Mouse (Mus musculus) embryonic facial prominence, embryonic 11.5 days (tissue): Measurements from ENCODE around the gene Evi2a. TPM values are rescaled to one million over a fixed set of nuclear protein-coding genes. Genes with fewer than 3 reads are reported as not detected.

Experiments used
- ATAC-seq: fragments of 200-750 bp; cut with Nextera tagmentation; replicated peaks from 2 replicates; pipeline ENCODE4 v1.8.0; 2017; ENCODE audit warnings: low read depth; ENCODE audit not compliant: insufficient number of reproducible peaks, low FRiP score, low TSS enrichment
- DNase-seq: peaks from one replicate; pipeline ENCODE4 v3.0.0-alpha.2; 2015; ENCODE audit warnings: low spot score
- H3K27ac ChIP-seq: fragments of 300-500 bp; sonication (generic); replicated peaks from 2 replicates; pipeline ENCODE4 v1.5.1; 2014; ENCODE audit warnings: mild to moderate bottlenecking, low read depth, low read length, control low read depth
- H3K27me3 ChIP-seq: fragments of 300-500 bp; sonication (generic); 2 replicates; pipeline ENCODE4 v1.6.1; 2014; ENCODE audit warnings: mild to moderate bottlenecking, low read length, moderate library complexity, mixed read lengths; ENCODE audit not compliant: control insufficient read depth, insufficient read depth
- H3K36me3 ChIP-seq: fragments of 300-500 bp; sonication (generic); replicated peaks from 2 replicates; pipeline ENCODE4 v1.6.1; 2014; ENCODE audit warnings: low read depth, mild to moderate bottlenecking, low read length, moderate library complexity, mixed read lengths; ENCODE audit not compliant: control insufficient read depth, insufficient read depth
- H3K4me1 ChIP-seq: fragments of 300-500 bp; sonication (generic); 2 replicates; pipeline ENCODE4 v1.6.1; 2014; ENCODE audit warnings: low read length, mixed read lengths; ENCODE audit not compliant: control insufficient read depth, insufficient read depth
- H3K4me2 ChIP-seq: fragments of 300-500 bp; sonication (generic); 2 replicates; pipeline ENCODE4 v1.6.1; 2014; ENCODE audit warnings: low read depth, mild to moderate bottlenecking, control low read depth, low read length, moderate library complexity
- H3K4me3 ChIP-seq: fragments of 300-500 bp; sonication (generic); 2 replicates; pipeline ENCODE4 v1.5.1; 2014; ENCODE audit warnings: low read depth, low read length, control low read depth
- H3K9ac ChIP-seq: fragments of 300-500 bp; sonication (generic); replicated peaks from 2 replicates; pipeline ENCODE4 v1.6.1; 2014; ENCODE audit warnings: mild to moderate bottlenecking, control low read depth, low read length
- H3K9me3 ChIP-seq: fragments of 300-500 bp; sonication (generic); replicated peaks from 2 replicates; pipeline ENCODE4 v1.6.1; 2016; ENCODE audit warnings: mild to moderate bottlenecking, low read length, inconsistent platforms, mixed read lengths; ENCODE audit not compliant: control insufficient read depth
- WGBS: fragments of 180-500 bp; shearing (Covaris S2); extraction: QIAGEN DNeasy Blood & Tissue Kit; methylation state at CpG from one replicate; pipeline ENCODE4 v1.1.7; 2014; 5-methylcytosine and 5-hydroxymethylcytosine counted together
- polyA plus RNA-seq: library from polyadenylated mRNA; unstranded; fragments of >200 nt; fragmentation: Nextera tagmentation; extraction: Ambion mirVana; gene quantifications from 2 replicates; pipeline ENCODE4 v1.2.1, GENCODE M21; 2014

Gene Evi2a
- polyA plus RNA-seq, 1 experiment from 2014 or later, result 2.3 TPM

DNA sequence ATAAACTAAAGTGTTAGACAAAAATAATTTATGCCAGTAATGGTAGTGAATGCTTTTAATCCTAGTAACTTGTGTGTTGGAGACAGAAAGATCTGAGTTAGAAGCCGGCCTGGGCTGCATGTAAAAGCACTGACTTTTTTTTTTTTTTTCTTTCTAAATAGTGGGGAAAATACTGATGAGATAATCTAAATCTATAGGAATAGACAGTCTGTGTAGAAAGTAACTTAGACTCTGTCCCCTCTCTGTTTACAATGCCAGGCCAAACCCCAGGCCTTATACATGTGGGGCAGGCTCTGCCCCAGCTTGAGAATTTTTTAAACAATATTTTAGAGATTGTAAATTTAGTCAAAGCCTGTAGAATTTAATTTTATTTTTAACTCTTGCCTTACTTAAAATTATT is 7.5 kb downstream of the Evi2a start:
- H3K4me2 ChIP-seq, result no peak overlapping the region
- no peak overlapping the region for H3K4me3 ChIP-seq
- no peak overlapping the region for H3K9ac ChIP-seq
- ATAC-seq (no peak), DNase-seq (no peak)
- no peaks in the 10 kb centered on the region for H3K36me3 ChIP-seq
- H3K4me1 ChIP-seq, result no peaks in the 10 kb centered on the region
- H3K9me3 ChIP-seq, result no peaks in the 10 kb centered on the region
- WGBS, result 95% methylated on average over 1 of the region's 1 CpGs
- H3K27ac ChIP-seq, result no peak overlapping the region
- H3K27me3 ChIP-seq, result no peaks in the 10 kb centered on the region

DNA sequence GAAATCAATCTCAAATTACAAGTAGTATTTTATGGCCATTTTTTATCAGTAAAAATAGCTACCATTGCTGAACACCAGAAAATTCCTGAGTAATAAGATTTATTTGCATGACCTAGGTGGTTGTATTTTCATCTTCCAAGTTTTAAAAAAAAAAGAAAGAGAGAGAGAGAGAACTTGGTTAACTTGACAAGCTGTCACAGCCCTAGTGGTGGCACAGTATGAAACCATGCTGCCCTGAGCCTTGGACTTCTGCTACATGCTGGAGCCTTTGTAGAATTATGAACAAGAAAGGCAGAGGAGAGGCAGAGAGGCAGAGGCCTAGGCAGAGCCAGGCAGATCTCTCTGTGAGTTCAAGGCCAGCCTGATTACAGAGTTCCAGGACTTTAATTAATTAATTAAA is 8.5 kb downstream of the Evi2a start:
- Histone ChIP-seq H3K4me3 (no peak overlapping the region), H3K9ac (no peak overlapping the region), H3K9me3 (no peaks in the 10 kb centered on the region), H3K4me1 (no peaks in the 10 kb centered on the region), H3K27ac (no peak overlapping the region), H3K27me3 (no peaks in the 10 kb centered on the region), H3K4me2 (no peak overlapping the region), H3K36me3 (no peaks in the 10 kb centered on the region)
- DNase-seq (no peak), ATAC-seq (no peak)

DNA sequence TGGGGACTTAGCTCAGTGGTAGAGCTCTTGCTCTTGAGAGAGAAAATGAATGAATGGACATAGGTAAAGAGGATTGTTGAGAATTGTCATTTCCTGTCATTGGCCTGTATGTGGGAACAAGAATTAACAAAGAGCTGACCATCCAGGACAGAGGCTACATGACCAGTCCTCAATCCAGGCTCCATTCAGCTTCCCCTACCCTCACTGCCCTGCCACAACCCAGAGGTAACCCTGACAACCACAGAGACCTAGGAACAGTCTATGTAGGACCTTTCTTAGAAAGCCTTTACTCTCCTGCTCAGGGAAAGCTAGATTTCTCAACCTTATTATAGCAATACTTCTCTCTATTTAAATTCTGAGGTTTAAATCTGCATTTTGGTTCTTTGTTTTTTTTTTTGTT is 9.6 kb downstream of the Evi2a start:
- H3K9ac ChIP-seq, result no peak overlapping the region
- H3K36me3 ChIP-seq, result no peaks in the 10 kb centered on the region
- H3K27ac ChIP-seq, result no peak overlapping the region
- no peaks in the 10 kb centered on the region for H3K27me3 ChIP-seq
- DNase-seq, result no peak
- H3K4me1 ChIP-seq, result no peaks in the 10 kb centered on the region
- H3K4me3 ChIP-seq, result no peak overlapping the region
- no peak overlapping the region for H3K4me2 ChIP-seq
- no peak for ATAC-seq
- H3K9me3 ChIP-seq, result no peaks in the 10 kb centered on the region

DNA sequence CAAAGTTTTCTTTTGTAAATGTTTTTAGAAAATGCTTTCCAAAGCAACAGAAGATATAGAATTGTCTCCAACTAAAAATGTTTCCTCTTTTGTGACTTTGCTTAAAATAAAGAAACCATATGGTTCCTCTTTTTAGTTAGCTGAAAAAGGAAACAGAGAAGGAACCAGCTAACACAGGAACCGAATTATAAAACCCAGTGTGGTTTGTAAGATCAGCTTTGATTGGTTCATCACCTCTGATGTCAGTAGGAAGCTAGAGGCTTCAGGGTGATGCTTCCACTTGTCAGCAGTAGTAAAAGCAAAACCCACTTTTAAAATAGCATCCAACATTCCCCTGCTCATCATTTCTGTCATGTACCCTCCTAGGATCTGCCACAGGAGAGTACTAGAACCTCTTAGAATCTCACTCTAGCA is 10.5 kb downstream of the Evi2a start:
- no peak overlapping the region for H3K4me3 ChIP-seq
- H3K27ac ChIP-seq, result no peak overlapping the region
- no peaks in the 10 kb centered on the region for H3K36me3 ChIP-seq
- 67% methylated on average over 1 of the region's 1 CpGs for WGBS
- no peaks in the 10 kb centered on the region for H3K27me3 ChIP-seq
- no peak overlapping the region for H3K4me2 ChIP-seq
- H3K9me3 ChIP-seq, result no peaks in the 10 kb centered on the region
- ATAC-seq (no peak), DNase-seq (no peak)
- H3K4me1 ChIP-seq, result no peaks in the 10 kb centered on the region
- no peak overlapping the region for H3K9ac ChIP-seq

DNA sequence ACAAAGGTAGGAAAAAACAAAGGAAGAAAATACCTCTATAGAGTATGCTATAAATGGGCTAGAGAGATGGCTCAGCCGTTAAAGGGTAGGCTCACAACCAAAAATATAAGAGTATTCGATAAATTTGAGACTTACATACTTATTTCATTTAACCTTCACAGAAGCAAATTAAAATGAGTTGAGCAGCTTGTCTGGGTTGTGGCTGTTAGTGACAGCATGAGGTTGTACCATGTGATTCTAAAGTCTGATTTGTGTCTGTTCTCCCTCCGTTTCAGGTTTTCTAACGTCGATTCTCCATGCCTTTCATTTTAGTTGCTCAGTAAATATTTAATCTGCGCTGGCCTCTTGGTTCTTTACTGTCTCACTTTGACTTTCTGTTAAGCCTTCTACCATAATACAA is 11.1 kb downstream of the Evi2a start:
- Histone ChIP-seq H3K27me3 (no peaks in the 10 kb centered on the region), H3K4me1 (no peaks in the 10 kb centered on the region), H3K4me2 (no peak overlapping the region), H3K4me3 (no peak overlapping the region), H3K9ac (no peak overlapping the region), H3K27ac (no peak overlapping the region), H3K36me3 (no peaks in the 10 kb centered on the region), H3K9me3 (no peaks in the 10 kb centered on the region)
- 93% methylated on average over 6 of the region's 6 CpGs for WGBS
- ATAC-seq, result no peak
- DNase-seq, result no peak

DNA sequence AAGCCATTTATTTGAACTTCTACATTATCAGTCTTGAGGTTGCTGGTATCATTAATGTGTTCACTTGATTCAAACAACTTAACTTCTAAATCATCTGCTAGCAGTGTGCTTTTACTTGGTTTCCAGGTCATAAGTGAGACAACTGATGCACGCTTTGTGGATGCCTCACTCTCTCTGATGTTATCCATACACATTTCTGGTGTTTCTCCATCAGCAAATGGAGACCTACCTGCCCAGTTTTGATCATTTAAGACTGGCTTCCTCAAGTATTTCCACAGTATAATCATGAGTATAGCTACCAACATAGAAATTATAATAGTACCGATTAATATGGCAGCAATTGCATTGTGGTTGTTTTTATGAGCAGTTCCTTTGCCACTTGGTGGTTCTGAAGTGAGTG is 14.6 kb downstream of the Evi2a start:
- no peaks in the 10 kb centered on the region for H3K4me1 ChIP-seq
- no peaks in the 10 kb centered on the region for H3K9me3 ChIP-seq
- WGBS, result 97% methylated on average over 2 of the region's 2 CpGs
- DNase-seq (no peak), ATAC-seq (no peak)
- no peak overlapping the region for H3K27ac ChIP-seq
- no peak overlapping the region for H3K4me2 ChIP-seq
- no peaks in the 10 kb centered on the region for H3K36me3 ChIP-seq
- no peak overlapping the region for H3K4me3 ChIP-seq
- no peaks in the 10 kb centered on the region for H3K27me3 ChIP-seq
- H3K9ac ChIP-seq, result no peak overlapping the region

DNA sequence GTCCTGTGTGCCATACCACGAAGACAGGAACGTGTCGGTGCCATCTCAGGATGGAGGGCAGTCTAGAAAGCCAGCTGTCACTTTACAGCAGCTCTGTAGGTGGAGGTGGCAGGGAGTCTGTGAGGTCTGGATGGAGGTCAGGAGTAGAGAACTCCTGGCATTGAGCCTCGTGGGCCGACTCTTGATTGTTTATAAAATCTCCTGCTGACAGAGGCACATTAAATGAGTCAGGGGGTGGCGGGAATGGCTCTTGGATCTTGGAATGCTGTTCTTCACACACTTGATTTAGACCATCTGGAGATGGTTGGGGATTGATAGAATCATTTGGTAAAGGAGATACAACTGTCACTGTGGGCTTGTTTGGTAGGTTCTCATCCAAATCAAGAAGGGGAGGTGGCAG is 15.1 kb downstream of the Evi2a start:
- 82% methylated on average over 6 of the region's 6 CpGs for WGBS
- Histone ChIP-seq H3K9me3 (no peaks in the 10 kb centered on the region), H3K27me3 (no peaks in the 10 kb centered on the region), H3K4me1 (no peaks in the 10 kb centered on the region), H3K4me3 (no peak overlapping the region), H3K9ac (no peak overlapping the region), H3K27ac (no peak overlapping the region), H3K36me3 (no peaks in the 10 kb centered on the region), H3K4me2 (no peak overlapping the region)
- ATAC-seq (no peak), DNase-seq (no peak)

DNA sequence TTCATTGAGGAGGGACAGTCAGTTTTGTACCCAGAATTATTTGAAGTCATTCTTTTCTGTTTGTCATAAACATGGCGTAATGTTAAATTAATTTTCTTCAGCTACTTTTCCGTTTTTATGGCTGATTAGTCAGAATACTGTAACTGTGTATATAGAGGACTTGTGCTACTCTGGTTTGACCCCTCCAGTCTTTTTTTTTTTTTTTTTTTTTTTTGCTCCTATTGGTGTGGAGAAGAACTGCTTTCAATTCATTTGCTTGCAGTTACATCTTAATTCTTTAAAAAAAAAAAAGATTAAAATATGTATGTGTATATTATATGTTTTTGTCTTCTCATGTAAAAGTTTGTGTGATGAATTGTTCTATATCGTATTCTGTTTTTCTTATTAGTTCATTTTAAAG is 18.4 kb downstream of the Evi2a start:
- Histone ChIP-seq H3K36me3 (no peaks in the 10 kb centered on the region), H3K9ac (no peak overlapping the region), H3K27ac (no peak overlapping the region), H3K4me1 (no peaks in the 10 kb centered on the region), H3K4me2 (no peak overlapping the region), H3K27me3 (no peaks in the 10 kb centered on the region), H3K9me3 (no peaks in the 10 kb centered on the region), H3K4me3 (no peak overlapping the region)
- no peak for ATAC-seq
- WGBS, result 92% methylated on average over 3 of the region's 3 CpGs
- no peak for DNase-seq

DNA sequence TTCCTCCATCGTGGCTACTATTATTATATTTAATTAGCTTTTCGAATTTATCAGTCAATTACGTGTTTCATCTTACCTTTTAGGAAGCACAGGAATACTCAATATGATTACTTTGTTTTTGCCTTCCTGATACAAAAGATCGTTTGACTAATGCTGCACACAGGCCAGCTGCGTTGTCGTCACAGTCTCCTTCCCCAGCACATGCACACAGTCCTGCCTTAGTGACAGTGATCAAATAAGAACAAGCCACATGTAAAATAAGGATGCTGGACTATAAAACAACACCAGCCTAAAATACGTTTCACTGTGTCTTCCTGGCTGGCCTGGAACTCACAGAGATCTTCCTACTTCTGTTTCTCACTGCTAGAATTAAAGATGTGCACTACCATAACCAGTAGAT is 25.9 kb downstream of the Evi2a start:
- WGBS, result 84% methylated on average over 7 of the region's 7 CpGs
- H3K9ac ChIP-seq, result no peak overlapping the region
- H3K36me3 ChIP-seq, result no peaks in the 10 kb centered on the region
- H3K4me2 ChIP-seq, result no peak overlapping the region
- no peaks in the 10 kb centered on the region for H3K9me3 ChIP-seq
- DNase-seq, result no peak
- no peak overlapping the region for H3K4me3 ChIP-seq
- no peak overlapping the region for H3K27ac ChIP-seq
- no peaks in the 10 kb centered on the region for H3K27me3 ChIP-seq
- H3K4me1 ChIP-seq, result no peaks in the 10 kb centered on the region
- ATAC-seq, result no peak
